Mouse (Mus musculus): Measurements from ENCODE around the gene Nkapl.
"Not testable (repeated sequence)": the region's sequence is repeated elsewhere in the genome, so short reads cannot be mapped to it uniquely, and the experiment has no call there.

Gene Nkapl

GRCm38 (mm10) chr13:21468061-21469019 is at the start of gene Nkapl:
TSS of gene Nkapl (minus strand) at chr13:21468509.
- peak; percentile 80 for DNase-seq (ENCODE audit: low read depth, low spot score)

- DNase-seq (ENCODE audit: low read depth, low spot score): peak; percentile 92
Observed at GRCm38 (mm10) chr13:21506221-21506649, 37.9 kb upstream of the Nkapl start.

DNA sequence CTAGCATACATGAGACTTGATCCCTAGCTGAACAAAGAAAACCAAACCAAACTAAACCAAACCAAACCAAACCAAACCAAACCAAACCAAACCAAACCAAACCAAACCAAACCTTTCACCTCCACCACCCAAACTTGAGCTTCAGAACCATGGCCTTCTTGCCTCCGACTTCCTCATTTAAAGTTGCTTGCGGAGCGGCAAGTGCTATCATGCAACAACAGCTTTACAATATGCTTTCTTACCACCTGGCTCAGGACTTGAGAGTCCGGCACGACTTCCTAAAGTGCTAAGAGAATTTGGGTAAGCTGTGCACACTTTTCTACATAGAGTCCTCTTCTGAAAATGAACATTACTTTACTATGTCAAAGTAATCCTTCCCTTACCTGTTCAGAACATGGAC is 34.0 kb upstream of the Nkapl start:
- no peak for DNase-seq (ENCODE audit: low read depth, low spot score)

- not testable (repeated sequence) for DNase-seq (ENCODE audit: low read depth, low spot score)
Observed at GRCm38 (mm10) chr13:21501182-21501581, 32.9 kb upstream of the Nkapl start, which contains the start of gene Gm11273. TSS of gene Gm11273 (minus strand) at chr13:21501418.

- no peak for DNase-seq (ENCODE audit: low read depth, low spot score)
Observed at GRCm38 (mm10) chr13:21495080-21495479, 26.8 kb upstream of the Nkapl start, which contains the start of gene AK157302. TSS of gene AK157302 (plus strand) at chr13:21495223.

DNA sequence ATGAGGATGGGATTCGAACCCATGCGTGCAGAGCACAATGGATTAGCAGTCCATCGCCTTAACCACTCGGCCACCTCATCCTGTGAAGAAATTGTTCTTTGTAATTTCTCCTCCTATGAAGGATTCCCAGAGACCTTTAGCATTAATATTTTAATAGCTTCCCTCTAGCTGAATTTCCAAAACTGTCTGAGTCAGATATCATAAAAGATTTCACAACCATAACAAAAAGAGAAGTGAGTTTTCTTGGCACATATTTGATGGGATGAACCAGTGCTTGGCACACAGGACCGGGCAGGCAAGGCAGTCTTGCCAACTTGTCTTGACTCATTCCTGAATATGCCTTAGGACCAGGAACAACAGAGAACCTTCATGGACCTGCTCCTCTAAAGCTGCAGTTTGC is 24.5 kb upstream of the Nkapl start:
- DNase-seq (ENCODE audit: low read depth, low spot score): no peak

DNA sequence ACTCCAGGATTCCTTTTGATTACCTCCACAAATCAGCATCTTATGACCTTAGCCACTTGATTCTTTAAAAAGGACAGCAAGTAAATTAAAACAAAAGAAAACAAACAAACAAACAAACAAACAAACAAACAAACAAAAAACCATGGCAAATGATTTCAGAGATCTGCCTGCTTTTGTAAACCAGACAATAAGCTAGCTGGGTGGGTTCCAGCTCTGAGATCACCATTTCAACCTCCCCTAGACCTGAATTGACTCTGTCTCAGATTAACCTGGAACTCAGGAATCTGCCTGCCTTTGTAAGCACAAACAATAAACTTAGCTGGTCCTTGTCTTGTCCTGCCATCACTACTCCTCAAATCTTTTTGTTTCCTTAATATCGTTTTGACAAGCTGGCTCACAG is 18.6 kb upstream of the Nkapl start:
- DNase-seq (ENCODE audit: low read depth, low spot score): no peak

DNA sequence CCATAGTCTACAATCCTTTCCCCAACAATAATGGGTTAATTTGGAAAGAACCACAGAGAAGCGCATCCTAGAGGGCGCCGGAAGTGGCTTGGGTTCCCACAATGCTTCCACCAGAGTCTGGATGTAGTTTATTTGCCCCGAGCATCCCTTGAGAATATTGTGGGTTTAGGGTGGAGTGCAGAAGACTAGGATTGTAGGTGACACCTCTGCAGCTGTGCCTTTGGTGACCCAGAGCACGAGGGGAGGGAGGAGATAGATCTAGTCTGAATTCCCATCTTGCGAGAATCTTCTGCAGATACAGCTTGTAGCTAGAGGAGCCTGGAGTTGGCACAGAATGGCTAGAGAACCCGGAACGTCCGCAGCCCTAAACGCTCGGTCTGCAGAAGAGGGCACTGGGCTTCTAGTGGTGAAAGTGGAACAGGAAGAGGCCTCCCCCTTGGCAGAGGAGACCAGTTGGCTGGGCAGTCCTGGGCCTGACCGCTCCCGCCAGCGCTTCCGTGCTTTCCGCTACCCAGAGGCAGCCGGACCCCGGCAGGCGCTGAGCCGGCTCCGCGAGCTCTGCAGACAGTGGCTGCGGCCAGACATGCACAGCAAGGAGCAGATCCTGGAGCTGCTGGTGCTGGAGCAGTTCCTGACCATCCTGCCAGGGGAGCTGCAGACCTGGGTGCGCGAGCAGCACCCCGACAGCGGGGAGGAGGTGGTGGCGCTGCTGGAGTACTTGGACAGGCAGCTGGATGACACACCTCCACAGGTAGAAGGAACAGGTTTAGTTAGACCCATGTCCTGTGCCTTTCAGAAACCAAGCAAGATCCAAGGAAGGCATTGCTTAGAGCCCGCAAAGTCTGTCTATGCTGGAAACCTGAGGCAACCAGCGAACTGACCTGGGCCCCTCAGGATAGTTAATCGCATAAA is 10.7 kb upstream of the Nkapl start, which contains the start of the genes Zkscan4 and Gm10065:
Gene Zkscan4, plus strand, starts transcription at position 149 of the 912 bp plus-strand sequence.
Gene Gm10065, minus strand, starts transcription at position 683 of the 912 bp plus-strand sequence.
- DNase-seq (ENCODE audit: low read depth, low spot score): peak; percentile 5

DNA sequence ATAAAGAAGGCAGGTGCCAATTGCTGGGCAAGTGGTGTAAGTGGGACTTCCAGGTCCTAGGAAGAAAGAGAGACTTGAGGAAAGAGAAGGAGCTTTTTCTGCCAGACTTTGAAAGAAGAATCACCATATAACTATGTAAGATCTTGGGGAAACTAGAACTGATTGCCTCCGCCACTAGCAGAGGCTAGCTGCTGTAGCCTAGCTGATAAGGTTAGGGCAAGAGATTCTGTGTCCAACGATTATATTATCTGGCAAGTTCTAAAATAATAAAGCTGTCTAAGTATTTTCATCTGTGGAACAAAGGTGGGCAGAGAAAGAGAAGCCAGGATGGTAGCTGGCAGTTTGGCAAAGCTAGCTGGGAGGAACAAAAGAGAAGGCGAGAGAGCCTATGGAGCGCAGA is 4.1 kb upstream of the Nkapl start:
- no peak for DNase-seq (ENCODE audit: low read depth, low spot score)

DNA sequence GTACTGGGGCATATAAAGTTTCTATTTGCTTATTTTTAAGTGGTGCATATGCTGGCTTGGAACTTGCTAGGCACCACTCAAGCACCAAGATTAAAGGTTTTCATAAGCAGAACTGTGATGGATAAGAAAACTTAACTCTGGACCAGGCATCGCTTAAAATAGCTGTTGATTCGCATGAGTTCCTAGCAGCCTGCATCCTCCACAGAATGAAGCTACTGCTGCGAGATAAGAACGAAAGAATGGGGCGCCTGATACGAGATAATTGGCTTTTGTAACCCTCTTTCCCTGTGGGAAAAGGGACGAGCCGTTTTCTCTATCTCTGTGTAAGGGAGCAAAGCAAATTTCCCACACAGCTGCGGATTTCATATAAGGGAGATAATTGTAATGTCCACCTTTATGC is 788 bp upstream of the Nkapl start:
- no peak for DNase-seq (ENCODE audit: low read depth, low spot score)

- no peak for DNase-seq (ENCODE audit: low read depth, low spot score)
Observed at GRCm38 (mm10) chr13:21467336-21467735, 973 bp downstream of the Nkapl start.

DNA sequence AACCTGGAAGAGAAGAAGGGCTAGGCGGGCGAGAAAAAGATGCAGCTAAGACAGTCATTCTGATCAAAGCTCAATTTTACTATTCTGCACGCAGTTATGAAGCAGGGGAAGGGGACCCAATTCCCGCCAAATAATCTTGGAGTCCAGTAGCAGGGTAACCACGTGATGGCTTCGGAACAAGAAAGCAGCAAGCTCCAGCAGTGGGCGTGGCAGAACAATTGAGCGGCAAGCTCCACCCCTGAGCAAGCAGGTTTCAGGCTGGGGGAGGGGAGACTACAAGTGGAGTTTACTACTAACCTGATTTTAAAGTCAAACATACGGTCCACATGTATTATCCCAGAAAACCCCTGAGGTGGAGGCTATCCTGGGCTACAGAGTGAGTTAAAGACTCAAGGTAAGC is 5.8 kb downstream of the Nkapl start:
- not testable (repeated sequence) for DNase-seq (ENCODE audit: low read depth, low spot score)

- DNase-seq (ENCODE audit: low read depth, low spot score): no peak
Observed at GRCm38 (mm10) chr13:21456347-21456746, 12.0 kb downstream of the Nkapl start.

- no peak for DNase-seq (ENCODE audit: low read depth, low spot score)
Observed at GRCm38 (mm10) chr13:21454133-21454532, 14.2 kb downstream of the Nkapl start.

GRCm38 (mm10) chr13:21453449-21453848 is 14.9 kb downstream of the Nkapl start, which contains the start of gene Zscan26:
TSS of gene Zscan26 (minus strand) at chr13:21453730.
- peak; percentile 82 for DNase-seq (ENCODE audit: low read depth, low spot score)

DNA sequence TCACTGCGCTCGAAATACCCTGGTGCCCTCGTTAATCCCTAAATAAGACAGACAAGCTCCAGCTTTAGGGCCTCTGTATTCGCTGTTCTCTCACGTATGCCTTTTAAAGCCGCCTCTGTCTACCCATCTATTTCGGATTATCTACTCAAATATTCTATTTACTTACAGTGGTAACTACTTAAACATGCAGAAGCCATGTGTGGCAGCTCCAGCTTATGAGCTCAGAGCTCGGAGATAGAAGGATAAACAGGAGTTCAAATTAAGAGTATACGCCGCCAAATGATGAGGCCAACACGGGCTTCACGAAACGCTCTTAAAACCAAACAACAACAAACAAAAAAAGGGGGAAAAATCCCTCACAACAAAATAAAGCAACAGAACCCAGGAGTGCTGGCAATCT is 15.3 kb downstream of the Nkapl start:
- DNase-seq (ENCODE audit: low read depth, low spot score): no peak

DNA sequence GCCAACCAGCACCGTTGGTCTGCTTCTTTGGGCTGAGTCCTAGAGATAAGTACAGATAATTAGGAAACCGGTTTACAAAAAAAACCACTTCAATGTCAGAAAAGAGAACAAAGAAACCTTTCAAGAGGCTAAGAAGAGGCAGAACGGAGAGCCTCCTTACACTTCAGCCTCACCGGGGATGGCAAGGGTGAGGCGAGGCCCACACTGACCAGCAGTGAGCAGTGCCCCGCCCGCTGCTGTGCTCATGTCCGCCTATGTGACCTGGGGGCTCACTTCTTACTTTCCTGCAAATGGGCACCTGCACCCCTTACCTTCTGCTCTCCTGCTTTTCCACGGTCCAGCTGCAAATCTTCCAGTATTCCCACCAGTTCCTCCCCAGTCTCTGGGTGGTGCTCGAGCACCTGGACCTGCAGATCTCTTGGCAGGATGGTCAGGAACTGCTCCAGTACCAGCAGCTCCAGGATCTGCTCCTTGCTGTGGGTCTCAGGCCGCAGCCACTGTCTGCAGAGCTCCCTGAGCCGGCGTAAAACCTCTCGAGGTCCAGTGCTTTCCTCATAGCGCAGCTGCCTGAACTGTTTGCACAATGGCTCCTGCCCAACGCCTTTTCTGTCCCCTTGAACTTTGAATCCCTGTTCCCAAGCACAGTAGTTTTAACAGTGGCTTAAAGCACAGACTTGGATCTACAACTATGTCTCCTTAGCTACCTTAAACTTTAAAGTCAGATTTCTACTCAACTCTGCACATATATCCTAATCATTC is 20.3 kb downstream of the Nkapl start:
- DNase-seq (ENCODE audit: low read depth, low spot score): no peak

DNA sequence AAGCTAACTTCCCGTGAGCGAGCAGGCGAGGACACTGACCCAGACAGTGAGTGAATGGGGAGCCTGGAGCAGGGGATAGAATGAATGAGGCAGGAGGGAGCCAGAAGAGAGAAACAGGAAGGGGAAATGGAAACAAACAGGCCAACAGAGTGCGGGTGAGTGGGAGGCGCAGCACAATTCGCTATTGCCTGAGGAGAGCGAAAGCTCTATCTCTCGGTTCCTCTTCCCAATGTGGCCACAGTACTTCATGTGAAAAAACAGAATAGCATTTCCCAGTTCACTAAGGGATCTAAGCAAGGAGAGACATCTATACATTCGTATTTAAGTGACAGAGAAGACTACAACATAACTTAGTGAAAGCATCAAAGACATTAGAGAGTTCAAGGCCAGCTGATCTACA is 21.5 kb downstream of the Nkapl start:
- no peak for DNase-seq (ENCODE audit: low read depth, low spot score)

GRCm38 (mm10) chr13:21441207-21441572 is 27.1 kb downstream of the Nkapl start:
- DNase-seq (ENCODE audit: low read depth, low spot score): no peak

- peak; percentile 63 for DNase-seq (ENCODE audit: low read depth, low spot score)
Observed at GRCm38 (mm10) chr13:21440503-21441206, 27.7 kb downstream of the Nkapl start, which contains the start of gene Pgbd1. TSS of gene Pgbd1 (minus strand) at chr13:21441058.

All from CD4-positive helper T cell, adult 2 months (primary cell).